Mouse (Mus musculus) bone marrow macrophage, adult 2 months (primary cell): Measurements from ENCODE around the gene Apba3.
"Not testable (repeated sequence)": the region's sequence is repeated elsewhere in the genome, so short reads cannot be mapped to it uniquely, and the experiment has no call there.

Experiments
- CTCF ChIP-seq: IDR thresholded peaks from 2 replicates; pipeline ENCODE4 v1.5.1; 2012; ENCODE audit warnings: low read depth, mild to moderate bottlenecking, low read length, moderate library complexity
- POLR2A ChIP-seq: IDR thresholded peaks from 2 replicates; pipeline ENCODE4 v1.6.1; 2012; ENCODE audit warnings: mild to moderate bottlenecking, low read depth, low read length, borderline replicate concordance

DNA sequence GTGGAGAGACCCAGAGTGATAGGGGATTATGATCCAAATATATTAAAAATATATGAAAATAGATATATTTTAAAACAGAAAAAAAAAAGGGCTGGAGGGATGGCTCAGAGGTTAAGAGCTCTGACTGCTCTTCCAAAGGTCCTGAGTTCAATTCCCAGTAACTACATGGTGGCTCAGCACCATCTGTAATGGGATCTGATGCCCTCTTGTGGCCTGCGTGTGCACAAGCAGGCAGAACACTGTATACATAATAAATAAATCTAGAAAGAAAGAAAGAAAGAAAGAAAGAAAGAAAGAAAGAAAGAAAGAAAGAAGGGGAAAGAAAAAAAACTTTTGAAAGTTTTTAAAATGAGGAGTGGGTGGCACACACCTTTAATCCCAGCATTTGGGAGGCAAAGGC is 49.5 kb upstream of the Apba3 start:
- TF ChIP-seq POLR2A, result not testable (repeated sequence)
- TF ChIP-seq CTCF, result peak; percentile 29; the same call in 1 of the 2 replicates
